Mouse (Mus musculus) neural tube, embryonic 15.5 days (tissue): ENCODE measurements around the gene Glis2. TPM values are rescaled to one million over a fixed set of nuclear protein-coding genes. Genes with fewer than 3 reads are reported as not detected.

ENCODE experiments used
- ATAC-seq: fragments of 200-750 bp; cut with Nextera tagmentation; 2 replicates; pipeline ENCODE4 v1.8.0; 2017; ENCODE audit warnings: mild to moderate bottlenecking, moderate TSS enrichment, moderate library complexity; ENCODE audit not compliant: low FRiP score
- H3K27ac ChIP-seq: fragments of 300-500 bp; sonication (generic); replicated peaks from 2 replicates; pipeline ENCODE4 v1.5.1; 2015; ENCODE audit warnings: mild to moderate bottlenecking, inconsistent platforms
- H3K27me3 ChIP-seq: fragments of 300-500 bp; sonication (generic); replicated peaks from 2 replicates; pipeline ENCODE4 v1.6.1; 2015; ENCODE audit warnings: inconsistent platforms
- H3K36me3 ChIP-seq: fragments of 300-500 bp; sonication (generic); 2 replicates; pipeline ENCODE4 v1.6.1; 2015; ENCODE audit warnings: inconsistent platforms
- H3K4me1 ChIP-seq: fragments of 300-500 bp; sonication (generic); 2 replicates; pipeline ENCODE4 v1.6.1; 2015; ENCODE audit warnings: inconsistent platforms
- H3K4me2 ChIP-seq: fragments of 300-500 bp; sonication (generic); 2 replicates; pipeline ENCODE4 v1.6.1; 2015; ENCODE audit warnings: inconsistent platforms, mild to moderate bottlenecking, moderate library complexity
- H3K4me3 ChIP-seq: fragments of 300-500 bp; sonication (generic); replicated peaks from 2 replicates; pipeline ENCODE4 v1.5.1; 2015; ENCODE audit warnings: mild to moderate bottlenecking, inconsistent platforms
- H3K9ac ChIP-seq: fragments of 300-500 bp; sonication (generic); replicated peaks from 2 replicates; pipeline ENCODE4 v1.6.1; 2015; ENCODE audit warnings: mild to moderate bottlenecking, inconsistent platforms
- H3K9me3 ChIP-seq: fragments of 300-500 bp; sonication (generic); replicated peaks from 2 replicates; pipeline ENCODE4 v1.6.1; 2016; ENCODE audit warnings: inconsistent platforms
- WGBS: fragments of 180-500 bp; shearing (Covaris S2); methylation state at CpG from one replicate; pipeline ENCODE4 v1.1.7; 2015; ENCODE audit warnings: mixed read lengths; 5-methylcytosine and 5-hydroxymethylcytosine counted together
- polyA plus RNA-seq: library from polyadenylated mRNA; unstranded; fragments of >200 nt; fragmentation: Nextera tagmentation; extraction: Ambion mirVana; gene quantifications from 2 replicates; pipeline ENCODE4 v1.2.1, GENCODE M21; 2015

The Glis2 gene
- polyA plus RNA-seq, 1 experiment from 2014 or later = 18.7 TPM

GRCm38 (mm10) chr16:4627105-4627504 is 32.6 kb downstream of the Glis2 start:
- H3K36me3 ChIP-seq = peaks cover 33% of the 10 kb centered on the region
- H3K4me3 ChIP-seq = no peak overlapping the region
- H3K4me1 ChIP-seq = peaks cover 20% of the 10 kb centered on the region
- H3K27me3 ChIP-seq = no peaks in the 10 kb centered on the region
- 91% methylated on average over 6 of the region's 6 CpGs for WGBS
- no peak for ATAC-seq
- no peak overlapping the region for H3K27ac ChIP-seq
- no peak overlapping the region for H3K4me2 ChIP-seq
- no peaks in the 10 kb centered on the region for H3K9me3 ChIP-seq
- H3K9ac ChIP-seq = no peak overlapping the region

GRCm38 (mm10) chr16:4628898-4629419 is 34.4 kb downstream of the Glis2 start:
- peaks cover 2% of the 10 kb centered on the region; the same call in 1 of the 2 replicates for H3K4me1 ChIP-seq
- H3K4me2 ChIP-seq = no peak overlapping the region
- H3K9me3 ChIP-seq = no peaks in the 10 kb centered on the region
- no peaks in the 10 kb centered on the region for H3K27me3 ChIP-seq
- ATAC-seq = no peak
- 94% methylated on average over 9 of the region's 9 CpGs for WGBS
- H3K27ac ChIP-seq = no peak overlapping the region
- no peak overlapping the region for H3K4me3 ChIP-seq
- peaks cover 43% of the 10 kb centered on the region for H3K36me3 ChIP-seq
- no peak overlapping the region for H3K9ac ChIP-seq

- WGBS = 26% methylated on average over 6 of the region's 6 CpGs
- Histone ChIP-seq H3K9me3 (no peaks in the 10 kb centered on the region), H3K27ac (no peak overlapping the region), H3K27me3 (no peaks in the 10 kb centered on the region), H3K4me3 (no peak overlapping the region), H3K4me1 (no peaks in the 10 kb centered on the region), H3K36me3 (peaks cover 47% of the 10 kb centered on the region), H3K4me2 (no peak overlapping the region), H3K9ac (no peak overlapping the region)
- no peak for ATAC-seq
These were observed 35.4 kb downstream of the Glis2 start for GRCm38 (mm10) chr16:4629950-4630349.

GRCm38 (mm10) chr16:4632050-4632449 is 37.5 kb downstream of the Glis2 start:
- no peak for ATAC-seq
- Histone ChIP-seq H3K4me3 (no peak overlapping the region), H3K9ac (no peak overlapping the region), H3K27ac (no peak overlapping the region), H3K27me3 (no peaks in the 10 kb centered on the region), H3K36me3 (peaks cover 41% of the 10 kb centered on the region), H3K4me2 (no peak overlapping the region), H3K9me3 (no peaks in the 10 kb centered on the region), H3K4me1 (no peaks in the 10 kb centered on the region)
- 53% methylated on average over 7 of the region's 7 CpGs for WGBS

GRCm38 (mm10) chr16:4633661-4634060 is 39.1 kb downstream of the Glis2 start:
- Histone ChIP-seq H3K27ac (no peak overlapping the region), H3K27me3 (no peaks in the 10 kb centered on the region), H3K36me3 (peaks cover 27% of the 10 kb centered on the region), H3K4me1 (no peaks in the 10 kb centered on the region), H3K4me2 (no peak overlapping the region), H3K9me3 (no peaks in the 10 kb centered on the region), H3K9ac (no peak overlapping the region), H3K4me3 (no peak overlapping the region)
- ATAC-seq = no peak
- WGBS = 90% methylated on average over 3 of the region's 3 CpGs

DNA sequence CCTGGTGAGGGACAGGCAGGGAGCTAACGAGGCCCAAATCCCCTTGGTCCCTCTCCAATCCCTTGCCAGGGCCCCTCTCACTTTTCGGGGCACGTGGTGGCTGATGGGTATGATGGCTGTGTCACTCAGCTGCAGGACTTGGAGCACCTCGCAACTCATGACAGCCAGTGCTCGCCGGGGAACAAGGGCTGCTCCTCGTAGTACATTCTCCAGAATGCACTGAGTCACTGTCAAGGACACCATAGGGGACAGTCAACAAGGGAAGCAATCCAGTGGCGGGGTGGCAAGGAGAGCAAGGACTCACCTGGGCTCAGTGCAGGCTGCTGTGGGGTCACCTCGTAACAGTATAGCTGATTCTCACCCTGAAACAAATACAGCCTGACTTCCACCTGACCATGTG is 40.2 kb downstream of the Glis2 start:
- Histone ChIP-seq H3K4me3 (no peak overlapping the region), H3K9ac (no peak overlapping the region), H3K4me1 (peaks cover 3% of the 10 kb centered on the region), H3K27me3 (no peaks in the 10 kb centered on the region), H3K4me2 (no peak overlapping the region), H3K36me3 (peaks cover 18% of the 10 kb centered on the region), H3K9me3 (no peaks in the 10 kb centered on the region), H3K27ac (no peak overlapping the region)
- ATAC-seq = no peak
- WGBS = 91% methylated on average over 9 of the region's 9 CpGs

- H3K36me3 ChIP-seq = peaks cover 18% of the 10 kb centered on the region
- H3K9me3 ChIP-seq = no peaks in the 10 kb centered on the region
- no peak overlapping the region for H3K4me3 ChIP-seq
- H3K9ac ChIP-seq = no peak overlapping the region
- no peak overlapping the region for H3K27ac ChIP-seq
- no peaks in the 10 kb centered on the region for H3K27me3 ChIP-seq
- H3K4me1 ChIP-seq = peaks cover 13% of the 10 kb centered on the region
- 73% methylated on average over 4 of the region's 4 CpGs for WGBS
- ATAC-seq = no peak
- no peak overlapping the region for H3K4me2 ChIP-seq
These were observed 41.2 kb downstream of the Glis2 start for GRCm38 (mm10) chr16:4635760-4636159.

DNA sequence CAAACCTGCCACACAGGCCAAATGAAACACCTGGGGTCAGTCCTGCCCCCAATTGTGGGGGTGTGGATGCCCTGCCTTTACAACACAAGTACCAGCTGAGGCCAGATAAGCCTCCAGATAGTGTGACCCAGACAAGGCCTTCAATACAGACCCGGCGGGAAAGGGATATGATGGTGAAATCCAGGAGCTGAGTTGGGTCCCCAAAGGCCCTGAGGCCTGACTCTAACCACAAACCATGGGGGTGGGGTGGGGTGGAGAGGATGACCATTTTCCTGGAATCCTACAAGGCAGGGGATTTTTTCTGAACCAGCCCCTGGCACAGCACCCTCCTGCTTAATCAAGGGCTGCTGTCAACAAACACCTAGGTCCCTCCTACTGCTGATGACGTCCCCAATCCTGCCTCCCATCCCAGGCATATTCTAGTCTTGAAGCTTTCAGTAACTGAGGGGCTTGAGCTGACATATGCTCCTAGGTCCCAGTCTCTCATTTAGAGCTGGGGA is 44.4 kb downstream of the Glis2 start:
- Histone ChIP-seq H3K4me2 (no peak overlapping the region), H3K27me3 (no peaks in the 10 kb centered on the region), H3K36me3 (peaks cover 4% of the 10 kb centered on the region), H3K4me3 (no peak overlapping the region), H3K4me1 (peaks cover 43% of the 10 kb centered on the region), H3K9me3 (no peaks in the 10 kb centered on the region), H3K27ac (no peak overlapping the region), H3K9ac (no peak overlapping the region)
- no peak for ATAC-seq
- 95% methylated on average over 3 of the region's 3 CpGs for WGBS

DNA sequence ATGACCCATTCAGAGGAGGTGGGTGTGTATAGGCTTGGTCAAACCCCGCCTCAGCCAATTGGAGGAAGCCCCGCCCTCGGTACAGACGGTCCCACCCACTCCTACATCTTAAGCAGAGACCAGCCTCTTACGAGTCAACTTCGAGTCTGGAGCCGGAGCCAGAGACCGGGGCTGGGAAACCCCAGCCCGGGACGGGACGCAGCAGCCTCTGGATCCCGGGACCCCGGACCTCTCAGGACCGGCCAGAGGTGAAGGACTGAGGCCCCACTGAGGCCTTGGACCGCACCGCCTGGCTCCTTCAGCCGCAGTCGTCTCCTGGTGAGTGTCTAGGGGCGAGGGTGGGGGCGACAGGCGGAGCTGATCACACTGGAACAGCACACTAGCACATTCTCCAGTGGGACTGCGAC is 45.3 kb downstream of the Glis2 start, which contains the start of the genes Vasn and Dnaja3:
Vasn (plus strand) TSS at position 111 of the 407 bp plus-strand sequence.
Dnaja3 (plus strand) TSS at position 159 of the 407 bp plus-strand sequence.
- ATAC-seq = peak; percentile 90
- no peaks in the 10 kb centered on the region for H3K9me3 ChIP-seq
- peak within 1 kb of the TSS; percentile 80 for H3K4me2 ChIP-seq
- H3K27me3 ChIP-seq = no peaks in the 10 kb centered on the region
- peak within 1 kb of the TSS; percentile 56 for H3K4me3 ChIP-seq
- H3K36me3 ChIP-seq = no peaks in the 10 kb centered on the region; the same call in 1 of the 2 replicates
- H3K27ac ChIP-seq = peak within 1 kb of the TSS; percentile 77
- under 1% methylated on average over 21 of the region's 22 CpGs for WGBS
- peak within 1 kb of the TSS; percentile 62 for H3K9ac ChIP-seq
- peaks cover 51% of the 10 kb centered on the region for H3K4me1 ChIP-seq

DNA sequence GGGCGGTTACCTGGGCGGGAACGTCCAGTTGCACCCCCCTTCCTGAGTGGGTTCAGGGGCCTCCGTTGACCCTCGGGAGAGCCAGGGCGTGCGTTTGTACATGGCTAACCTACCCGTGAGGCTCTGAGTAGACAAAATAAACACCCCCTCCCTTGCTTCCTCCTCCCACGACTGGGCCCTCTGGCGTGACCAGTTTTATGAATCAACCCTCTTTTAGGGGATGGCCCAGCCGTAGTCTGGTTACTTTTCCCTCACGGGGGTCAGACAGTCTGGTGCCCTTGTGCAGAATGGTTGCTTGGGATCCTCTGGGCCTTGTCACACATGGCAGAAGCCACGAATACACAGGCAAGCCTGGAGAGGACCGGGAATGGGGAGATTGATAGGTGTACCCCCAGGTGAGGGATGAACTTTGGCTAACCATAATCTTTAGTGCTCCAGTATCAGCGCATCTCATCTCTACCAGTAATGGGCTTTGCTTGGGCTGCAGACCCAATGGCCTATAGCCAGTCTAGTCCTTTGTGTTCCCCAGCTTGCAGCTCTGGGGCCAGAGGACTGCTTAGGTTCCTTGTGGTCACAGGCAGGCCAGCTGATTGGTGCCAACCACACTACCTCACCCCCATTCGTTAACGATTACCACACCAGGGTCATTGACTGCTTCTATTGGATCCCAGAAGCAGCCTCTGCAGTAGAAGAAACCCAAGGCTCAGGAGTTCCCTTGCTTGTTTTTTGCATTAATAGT is 45.9 kb downstream of the Glis2 start:
- no peaks in the 10 kb centered on the region for H3K27me3 ChIP-seq
- peak overlapping the region; percentile 77 for H3K27ac ChIP-seq
- ATAC-seq = peak; percentile 19; the same call in 1 of the 2 replicates
- WGBS = 6% methylated on average over 17 of the region's 17 CpGs
- H3K4me2 ChIP-seq = peak overlapping the region; percentile 80
- peaks cover 51% of the 10 kb centered on the region for H3K4me1 ChIP-seq
- peaks cover 3% of the 10 kb centered on the region; the same call in 1 of the 2 replicates for H3K36me3 ChIP-seq
- no peaks in the 10 kb centered on the region for H3K9me3 ChIP-seq
- H3K4me3 ChIP-seq = peak overlapping the region; percentile 56
- peak overlapping the region; percentile 62 for H3K9ac ChIP-seq

GRCm38 (mm10) chr16:4641119-4641838 is 46.8 kb downstream of the Glis2 start:
- no peak overlapping the region for H3K9ac ChIP-seq
- peak overlapping the region; percentile 56 for H3K4me3 ChIP-seq
- no peak for ATAC-seq
- H3K4me1 ChIP-seq = peaks cover 51% of the 10 kb centered on the region
- H3K27me3 ChIP-seq = no peaks in the 10 kb centered on the region
- peak overlapping the region; percentile 80 for H3K4me2 ChIP-seq
- peaks cover 4% of the 10 kb centered on the region; the same call in 1 of the 2 replicates for H3K36me3 ChIP-seq
- peak overlapping the region; percentile 30; the same call in 1 of the 2 replicates for H3K27ac ChIP-seq
- no peaks in the 10 kb centered on the region for H3K9me3 ChIP-seq
- WGBS = 37% methylated on average over 3 of the region's 3 CpGs
